Mouse (Mus musculus) left cerebral cortex, adult 8-10 months (tissue): ENCODE measurements around the gene Zdhhc12. TPM values are rescaled to one million over a fixed set of nuclear protein-coding genes. Genes with fewer than 3 reads are reported as not detected.
"Not testable (repeated sequence)": the region's sequence is repeated elsewhere in the genome, so short reads cannot be mapped to it uniquely, and the experiment has no call there.

Source experiments
- DNase-seq, 2 experiments: peaks; one replicate each; pipeline ENCODE4 v3.0.0; 2022; ENCODE audit warnings: low spot score in 2 of 2
- total RNA-seq, 4 experiments: library from RNA; stranded (reverse); gene quantifications; 2 replicates each; pipeline ENCODE4 v1.2.4; 2022

Zdhhc12 gene
- total RNA-seq: 10 to 100 TPM in 1 of 4 experiments, 1 to 10 TPM in 3; 6.8 to 10.5 (median 8.9) TPM

- DNase-seq: peak; percentile 80 to 94
Measured at GRCm38 (mm10) chr2:30093471-30094207, at the start of gene Zdhhc12. Zdhhc12 (minus strand) TSS chr2:30093648.

- not testable (repeated sequence) for DNase-seq
Measured at GRCm38 (mm10) chr2:30140021-30140420, 46.6 kb upstream of the Zdhhc12 start.

- DNase-seq: no peak
Measured at GRCm38 (mm10) chr2:30136458-30136857, 43.0 kb upstream of the Zdhhc12 start.

- DNase-seq: no peak
Measured at GRCm38 (mm10) chr2:30134928-30135620, 41.6 kb upstream of the Zdhhc12 start.

- DNase-seq: no peak
Measured at GRCm38 (mm10) chr2:30134378-30134711, 40.9 kb upstream of the Zdhhc12 start.

- DNase-seq: peak; percentile 96 to 98
Measured at GRCm38 (mm10) chr2:30133613-30134377, 40.3 kb upstream of the Zdhhc12 start, which contains the start of gene Tbc1d13. Tbc1d13 (plus strand) TSS chr2:30133746.

GRCm38 (mm10) chr2:30132801-30133612 lies 39.6 kb upstream of the Zdhhc12 start:
- DNase-seq: no peak

GRCm38 (mm10) chr2:30131240-30131639 lies 37.8 kb upstream of the Zdhhc12 start:
- not testable (repeated sequence) for DNase-seq

- no peak for DNase-seq
Measured at GRCm38 (mm10) chr2:30130156-30130555, 36.7 kb upstream of the Zdhhc12 start.

GRCm38 (mm10) chr2:30128789-30129188 lies 35.3 kb upstream of the Zdhhc12 start:
- DNase-seq: no peak

- DNase-seq: peak; percentile 94 to 95
Measured at GRCm38 (mm10) chr2:30124472-30125274, 31.2 kb upstream of the Zdhhc12 start, which contains the start of gene Zer1. Zer1 (minus strand) TSS chr2:30124585.

- DNase-seq: no peak
Measured at GRCm38 (mm10) chr2:30123729-30124471, 30.5 kb upstream of the Zdhhc12 start.

GRCm38 (mm10) chr2:30122766-30123165 lies 29.3 kb upstream of the Zdhhc12 start:
- no peak for DNase-seq

GRCm38 (mm10) chr2:30120269-30120668 lies 26.8 kb upstream of the Zdhhc12 start:
- DNase-seq: no peak

- DNase-seq: peak in 1 of 2 experiments; percentile 87
Measured at GRCm38 (mm10) chr2:30119641-30120051, 26.2 kb upstream of the Zdhhc12 start.

- no peak for DNase-seq
Measured at GRCm38 (mm10) chr2:30112564-30112963, 19.1 kb upstream of the Zdhhc12 start.

- no peak for DNase-seq
Measured at GRCm38 (mm10) chr2:30111500-30111899, 18.1 kb upstream of the Zdhhc12 start.

GRCm38 (mm10) chr2:30108260-30108659 lies 14.8 kb upstream of the Zdhhc12 start:
- no peak for DNase-seq

- no peak for DNase-seq
Measured at GRCm38 (mm10) chr2:30107646-30108045, 14.2 kb upstream of the Zdhhc12 start.
